Mouse (Mus musculus) hindbrain, embryonic 16.5 days (tissue): ENCODE measurements around the gene Vmn1r14. TPM values are rescaled to one million over a fixed set of nuclear protein-coding genes. Genes with fewer than 3 reads are reported as not detected.
"Not testable (repeated sequence)": the region's sequence is repeated elsewhere in the genome, so short reads cannot be mapped to it uniquely, and the experiment has no call there.

Experiments used
- ATAC-seq: fragments of 200-750 bp; cut with Nextera tagmentation; 2 replicates; pipeline ENCODE4 v1.8.0; 2017; ENCODE audit warnings: moderate TSS enrichment, moderate library complexity
- H3K27ac ChIP-seq: fragments of 300-500 bp; sonication (generic); 2 replicates; pipeline ENCODE4 v1.5.1; 2014; ENCODE audit warnings: low read depth, mild to moderate bottlenecking, control low read depth, low read length, moderate library complexity
- H3K27me3 ChIP-seq: fragments of 300-500 bp; sonication (generic); replicated peaks from 2 replicates; pipeline ENCODE4 v1.6.1; 2014; ENCODE audit warnings: low read length; ENCODE audit not compliant: control insufficient read depth, insufficient read depth
- H3K36me3 ChIP-seq: fragments of 300-500 bp; sonication (generic); 2 replicates; pipeline ENCODE4 v1.6.1; 2014; ENCODE audit warnings: mild to moderate bottlenecking, low read length, moderate library complexity, mixed read lengths; ENCODE audit not compliant: control insufficient read depth, insufficient read depth
- H3K4me1 ChIP-seq: fragments of 300-500 bp; sonication (generic); 2 replicates; pipeline ENCODE4 v1.6.1; 2014; ENCODE audit warnings: low read depth, low read length; ENCODE audit not compliant: control insufficient read depth, insufficient read depth
- H3K4me2 ChIP-seq: fragments of 300-500 bp; sonication (generic); 2 replicates; pipeline ENCODE4 v1.6.1; 2014; ENCODE audit warnings: mild to moderate bottlenecking, low read length, control low read depth, moderate library complexity
- H3K4me3 ChIP-seq: fragments of 300-500 bp; sonication (generic); 2 replicates; pipeline ENCODE4 v1.5.1; 2014; ENCODE audit warnings: mild to moderate bottlenecking, low read length, control low read depth, moderate library complexity
- H3K9ac ChIP-seq: fragments of 300-500 bp; sonication (generic); 2 replicates; pipeline ENCODE4 v1.6.1; 2014; ENCODE audit warnings: low read depth, mild to moderate bottlenecking, control low read depth, low read length, moderate library complexity
- H3K9me3 ChIP-seq: fragments of 300-500 bp; sonication (generic); 2 replicates; pipeline ENCODE4 v1.6.1; 2014; ENCODE audit warnings: mild to moderate bottlenecking, low read length, moderate library complexity; ENCODE audit not compliant: control insufficient read depth
- WGBS: fragments of 180-500 bp; shearing (Covaris S2); extraction: QIAGEN DNeasy Blood & Tissue Kit; methylation state at CpG from one replicate; pipeline ENCODE4 v1.1.7; 2014; 5-methylcytosine and 5-hydroxymethylcytosine counted together
- polyA plus RNA-seq: library from polyadenylated mRNA; unstranded; fragments of >200 nt; fragmentation: Nextera tagmentation; extraction: Ambion mirVana; gene quantifications from 2 replicates; pipeline ENCODE4 v1.2.1, GENCODE M21; 2015

The Vmn1r14 gene
- not detected in 2 replicates for polyA plus RNA-seq

DNA sequence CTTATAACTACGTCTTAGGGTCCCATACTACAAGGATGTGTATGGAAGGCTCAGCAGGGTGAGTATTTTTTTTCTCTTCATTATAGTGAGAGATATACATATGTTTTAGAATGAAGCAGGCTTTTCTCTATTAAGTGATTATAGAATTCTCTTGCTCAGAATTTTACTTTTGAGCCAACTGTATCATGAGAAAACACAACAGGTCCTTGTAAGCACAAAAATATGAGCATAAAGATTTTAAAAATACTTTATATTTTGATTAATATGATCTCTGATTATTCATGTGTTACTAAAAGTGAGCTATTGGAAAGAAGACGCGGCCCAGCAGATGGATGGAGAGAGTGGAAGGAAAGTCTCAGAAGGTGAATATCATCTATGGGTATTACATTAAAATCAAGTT lies at the start of gene Vmn1r14:
Gene Vmn1r14, plus strand, starts transcription at position 301 of the 400 bp plus-strand sequence.
- no peaks in the 10 kb centered on the region for H3K9me3 ChIP-seq
- H3K4me1 ChIP-seq = no peaks in the 10 kb centered on the region
- no peak within 1 kb of the TSS for H3K27ac ChIP-seq
- no peak for ATAC-seq
- WGBS = 89% methylated on average over 3 of the region's 3 CpGs
- no peak within 1 kb of the TSS for H3K4me3 ChIP-seq
- no peaks in the 10 kb centered on the region for H3K36me3 ChIP-seq
- H3K27me3 ChIP-seq = no peaks in the 10 kb centered on the region
- no peak within 1 kb of the TSS for H3K9ac ChIP-seq
- H3K4me2 ChIP-seq = no peak within 1 kb of the TSS

DNA sequence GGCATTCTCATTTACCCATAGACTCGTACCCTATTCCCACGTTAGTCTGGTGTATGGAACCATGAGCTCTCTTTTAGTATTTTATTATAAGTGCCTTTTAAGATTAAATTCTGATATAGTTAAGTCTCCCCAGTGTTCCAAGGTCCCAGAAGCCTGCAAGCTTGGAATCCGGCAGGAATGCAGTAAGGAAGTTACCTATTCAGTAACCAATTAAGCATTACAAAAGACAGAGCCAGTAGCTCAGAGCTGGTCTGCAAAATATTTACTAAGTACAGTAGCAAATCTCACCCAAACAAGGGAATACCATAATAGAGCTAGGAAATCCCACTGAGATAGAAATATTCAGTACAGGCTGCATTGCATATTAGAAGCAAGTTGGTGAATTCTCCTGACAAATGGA lies 41.5 kb upstream of the Vmn1r14 start:
- not testable (repeated sequence) for H3K9me3 ChIP-seq, H3K36me3 ChIP-seq, H3K27ac ChIP-seq, H3K4me2 ChIP-seq, H3K4me1 ChIP-seq, H3K27me3 ChIP-seq, ATAC-seq, H3K9ac ChIP-seq, H3K4me3 ChIP-seq
- 59% methylated on average over 3 of the region's 3 CpGs for WGBS

DNA sequence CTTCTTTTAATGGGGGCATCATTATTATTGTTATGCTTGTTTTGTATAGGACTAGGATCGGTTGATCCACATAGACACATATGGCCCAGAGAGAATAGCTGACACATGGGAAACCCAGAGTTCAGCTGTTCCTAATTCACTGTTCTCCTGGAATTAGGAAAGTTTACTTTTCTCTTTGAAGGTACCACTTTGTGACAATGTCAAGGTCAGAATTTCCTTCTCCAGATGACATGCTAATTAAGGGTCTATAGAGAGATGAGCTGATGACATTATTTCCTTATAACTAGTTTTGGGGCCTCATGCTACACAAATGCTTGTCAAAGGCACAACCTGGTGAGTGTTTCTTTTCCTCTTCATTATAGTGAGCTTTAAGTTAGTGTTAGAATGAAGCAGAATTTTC lies 28.5 kb upstream of the Vmn1r14 start, which contains the start of gene Vmn1r13:
Gene Vmn1r13, plus strand, starts transcription at position 301 of the 400 bp plus-strand sequence.
- 81% methylated on average over 1 of the region's 1 CpGs for WGBS
- not testable (repeated sequence) for H3K4me1 ChIP-seq, H3K27ac ChIP-seq, H3K9me3 ChIP-seq, H3K4me3 ChIP-seq, H3K36me3 ChIP-seq, H3K4me2 ChIP-seq, ATAC-seq, H3K9ac ChIP-seq, H3K27me3 ChIP-seq

DNA sequence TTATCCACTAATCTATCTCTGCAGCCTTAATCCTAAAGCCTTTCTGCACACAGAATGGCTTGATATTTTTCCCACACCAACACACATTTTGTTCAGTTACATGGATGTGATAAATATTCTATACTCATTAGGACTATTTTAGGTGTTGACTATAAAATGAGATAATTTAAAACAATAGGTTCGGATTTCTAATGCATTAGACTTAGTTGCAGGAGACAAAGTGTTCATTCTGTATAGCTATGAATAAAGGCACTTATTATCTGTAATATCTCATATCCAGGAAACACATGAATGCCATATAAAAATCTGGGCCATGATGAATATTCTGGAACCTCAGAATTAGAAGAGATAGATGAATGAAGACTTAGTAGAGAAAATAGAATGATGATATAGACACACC lies 26.2 kb downstream of the Vmn1r14 start, which contains the start of gene Vmn1r15:
Gene Vmn1r15, plus strand, starts transcription at position 301 of the 400 bp plus-strand sequence.
- no peak within 1 kb of the TSS for H3K27ac ChIP-seq
- no peaks in the 10 kb centered on the region for H3K27me3 ChIP-seq
- ATAC-seq = no peak

DNA sequence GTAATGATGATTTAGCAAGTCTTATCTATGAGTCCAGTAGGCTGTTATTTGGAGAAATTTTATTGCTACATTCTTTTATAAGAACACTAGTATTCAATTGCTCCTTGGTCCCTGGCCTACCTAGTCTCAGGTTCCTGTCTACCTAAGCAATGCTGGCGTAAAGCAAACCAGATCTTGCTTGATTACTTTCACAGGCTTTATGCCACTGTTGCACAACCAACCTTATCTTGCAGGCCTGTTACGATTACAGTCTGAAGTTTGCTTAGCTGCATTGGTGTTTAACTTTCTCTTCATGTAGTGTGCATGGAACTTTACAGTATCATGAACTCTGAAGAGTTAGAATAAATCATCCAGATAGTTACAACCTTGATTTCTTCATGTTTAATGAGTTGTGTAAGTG lies 29.5 kb downstream of the Vmn1r14 start:
- no peaks in the 10 kb centered on the region for H3K27me3 ChIP-seq
- H3K4me3 ChIP-seq = no peak overlapping the region
- no peak for ATAC-seq
- H3K9me3 ChIP-seq = no peaks in the 10 kb centered on the region
- no peak overlapping the region for H3K9ac ChIP-seq
- no peaks in the 10 kb centered on the region for H3K36me3 ChIP-seq
- H3K27ac ChIP-seq = no peak overlapping the region
- H3K4me2 ChIP-seq = no peak overlapping the region
- WGBS = 93% methylated on average over 2 of the region's 2 CpGs
- no peaks in the 10 kb centered on the region for H3K4me1 ChIP-seq

More for the DNA sequence above, 26.2 kb downstream of the Vmn1r14 start, which contains the start of gene Vmn1r15:
- H3K4me2 ChIP-seq = no peak within 1 kb of the TSS
- H3K9me3 ChIP-seq = no peaks in the 10 kb centered on the region
- H3K36me3 ChIP-seq = no peaks in the 10 kb centered on the region
- no peaks in the 10 kb centered on the region for H3K4me1 ChIP-seq
- no peak within 1 kb of the TSS for H3K9ac ChIP-seq
- H3K4me3 ChIP-seq = no peak within 1 kb of the TSS
- 84% methylated on average over 1 of the region's 1 CpGs for WGBS

DNA sequence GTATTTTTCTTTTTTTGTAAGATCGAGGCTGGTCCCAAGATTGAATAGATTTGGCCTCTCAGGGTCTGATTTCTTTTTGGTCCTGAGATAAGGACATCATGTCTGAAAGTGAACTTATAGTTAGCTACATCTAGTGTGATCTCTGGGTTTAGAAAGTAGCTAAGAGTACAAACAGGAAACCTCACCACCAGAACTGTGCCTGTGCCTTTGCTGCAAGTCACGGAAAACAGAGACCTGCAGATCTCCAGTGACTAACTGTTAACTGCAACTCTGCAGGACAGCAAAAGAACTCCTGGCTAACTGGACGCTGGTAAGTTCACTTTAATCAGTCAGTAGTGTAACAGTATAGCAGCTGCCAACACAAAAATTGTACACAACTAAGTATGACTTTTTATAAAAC lies 40.4 kb downstream of the Vmn1r14 start:
- H3K4me1 ChIP-seq = no peaks in the 10 kb centered on the region
- H3K9ac ChIP-seq = no peak overlapping the region
- no peak for ATAC-seq
- no peak overlapping the region for H3K27ac ChIP-seq
- WGBS = 80% methylated on average over 3 of the region's 3 CpGs
- no peak overlapping the region for H3K4me3 ChIP-seq
- H3K9me3 ChIP-seq = no peaks in the 10 kb centered on the region
- no peaks in the 10 kb centered on the region for H3K27me3 ChIP-seq
- H3K4me2 ChIP-seq = no peak overlapping the region
- H3K36me3 ChIP-seq = no peaks in the 10 kb centered on the region

DNA sequence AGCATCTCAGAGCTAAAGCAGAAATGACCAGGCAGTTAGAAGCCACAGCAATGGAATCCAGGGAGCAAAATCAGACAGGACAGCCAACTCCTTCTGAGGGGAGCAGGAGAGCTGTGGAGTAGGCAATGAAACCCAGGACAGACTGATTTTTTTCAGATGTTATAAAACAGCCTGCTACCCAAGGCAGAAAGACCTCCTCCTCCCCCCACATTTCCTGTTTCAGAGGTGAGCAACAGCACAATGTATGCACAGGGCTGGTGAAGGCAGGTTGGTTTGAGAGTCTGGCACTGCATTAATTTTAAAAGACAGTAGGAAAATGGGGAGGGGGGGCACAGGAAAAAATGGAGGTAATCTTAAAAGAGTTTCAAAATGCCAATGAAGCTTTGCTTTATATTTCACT lies 41.0 kb downstream of the Vmn1r14 start:
- no peak overlapping the region for H3K9ac ChIP-seq
- no peaks in the 10 kb centered on the region for H3K36me3 ChIP-seq
- H3K27ac ChIP-seq = no peak overlapping the region
- H3K9me3 ChIP-seq = no peaks in the 10 kb centered on the region
- H3K4me2 ChIP-seq = no peak overlapping the region
- no peak overlapping the region for H3K4me3 ChIP-seq
- H3K27me3 ChIP-seq = no peaks in the 10 kb centered on the region
- no peaks in the 10 kb centered on the region for H3K4me1 ChIP-seq
- ATAC-seq = no peak

DNA sequence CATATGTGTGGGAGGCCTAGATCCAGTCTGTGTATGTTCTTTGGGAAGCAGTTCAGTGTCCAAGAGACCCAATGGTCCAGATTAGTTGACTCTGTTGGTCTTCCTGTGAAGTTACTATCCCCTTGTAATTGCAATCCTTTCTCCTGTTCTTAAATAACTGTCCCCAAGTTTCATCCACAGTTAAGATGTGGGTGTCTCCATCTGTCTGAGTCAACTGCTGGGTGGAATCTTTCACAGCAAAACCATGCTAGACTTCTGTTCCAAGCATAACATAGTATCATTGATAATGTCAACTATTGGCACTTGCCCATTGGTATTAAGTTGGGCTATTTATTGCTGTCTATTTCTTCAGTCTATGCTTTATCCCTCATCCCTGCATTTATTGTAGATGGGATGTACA lies 47.5 kb downstream of the Vmn1r14 start:
- no peak for ATAC-seq
- no peak overlapping the region for H3K9ac ChIP-seq
- H3K4me2 ChIP-seq = no peak overlapping the region
- no peaks in the 10 kb centered on the region for H3K36me3 ChIP-seq
- H3K9me3 ChIP-seq = no peaks in the 10 kb centered on the region
- H3K4me3 ChIP-seq = no peak overlapping the region
- no peaks in the 10 kb centered on the region for H3K27me3 ChIP-seq
- no peak overlapping the region for H3K27ac ChIP-seq
- H3K4me1 ChIP-seq = no peaks in the 10 kb centered on the region
